Mouse (Mus musculus): ENCODE measurements at regions not wholly inside any gene's neighbourhood (a gene's known extent, or its start where the extent isn't known, plus 50 kb on each side); places are given as distances from the start of the nearest gene placed in this dataset.

GRCm38 (mm10) chr5:112120766-112121165 lies 131.6 kb downstream of the Cryba4 start:
- no peak for TF ChIP-seq EP300 (IDR thresholded peaks at IDR 0.05; ENCODE audit: low read depth)
- no peak for TF ChIP-seq CTCF (IDR thresholded peaks at IDR 0.05; ENCODE audit: low read depth)

Measured in liver, postnatal 0 days (tissue).